Mouse (Mus musculus) lung, postnatal 0 days (tissue): ENCODE measurements around the gene Xbp1. TPM values are rescaled to one million over a fixed set of nuclear protein-coding genes. Genes with fewer than 3 reads are reported as not detected.
A peak's percentile ranks its signal among the peaks of the same experiment; 100 is the strongest.

Source experiments
- ATAC-seq: fragments of 200-750 bp; cut with Nextera tagmentation; 2 replicates; pipeline ENCODE4 v1.8.0; 2017; ENCODE audit warnings: moderate library complexity
- DNase-seq: peaks from one replicate; pipeline ENCODE4 v3.0.0-alpha.2; 2016; ENCODE audit warnings: low spot score
- H3K27ac ChIP-seq: fragments of 300-500 bp; sonication (generic); 2 replicates; pipeline ENCODE4 v1.5.1; 2014; ENCODE audit warnings: antibody characterized with exemption, mild to moderate bottlenecking, low read length, mixed read lengths
- H3K27me3 ChIP-seq: fragments of 300-500 bp; sonication (generic); replicated peaks from 2 replicates; pipeline ENCODE4 v1.6.1; 2014; ENCODE audit warnings: low read length, mixed read lengths; ENCODE audit not compliant: insufficient read depth
- H3K36me3 ChIP-seq: fragments of 300-500 bp; sonication (generic); 2 replicates; pipeline ENCODE4 v1.6.1; 2014; ENCODE audit warnings: low read length, mixed read lengths; ENCODE audit not compliant: insufficient read depth
- H3K4me1 ChIP-seq: fragments of 300-500 bp; sonication (generic); 2 replicates; pipeline ENCODE4 v1.6.1; 2014; ENCODE audit warnings: antibody characterized with exemption, low read depth, low read length, mixed read lengths; ENCODE audit not compliant: insufficient read depth
- H3K4me2 ChIP-seq: fragments of 300-500 bp; sonication (generic); replicated peaks from 2 replicates; pipeline ENCODE4 v1.6.1; 2014; ENCODE audit warnings: low read depth, mild to moderate bottlenecking, low read length, moderate library complexity, mixed read lengths
- H3K4me3 ChIP-seq: fragments of 300-500 bp; sonication (generic); 2 replicates; pipeline ENCODE4 v1.5.1; 2014; ENCODE audit warnings: low read depth, low read length
- H3K9ac ChIP-seq: fragments of 300-500 bp; sonication (generic); replicated peaks from 2 replicates; pipeline ENCODE4 v1.6.1; 2014; ENCODE audit warnings: low read depth, mild to moderate bottlenecking
- H3K9me3 ChIP-seq: fragments of 300-500 bp; sonication (generic); 2 replicates; pipeline ENCODE4 v1.6.1; 2016; ENCODE audit warnings: low read length, mixed read lengths
- CTCF ChIP-seq: IDR thresholded peaks from 2 replicates; pipeline ENCODE4 v1.5.1; 2016; ENCODE audit warnings: antibody characterized with exemption, mild to moderate bottlenecking
- EP300 ChIP-seq: IDR thresholded peaks from 2 replicates; pipeline ENCODE4 v1.6.1; 2016; ENCODE audit warnings: antibody characterized with exemption, mild to moderate bottlenecking, control low read depth
- WGBS: fragments of 180-500 bp; shearing (Covaris S2); extraction: QIAGEN DNeasy Blood & Tissue Kit; methylation state at CpG from one replicate; pipeline ENCODE4 v1.1.7; 2014; 5-methylcytosine and 5-hydroxymethylcytosine counted together
- polyA plus RNA-seq: library from polyadenylated mRNA; unstranded; fragments of >200 nt; fragmentation: Nextera tagmentation; extraction: Ambion mirVana; gene quantifications from 2 replicates; pipeline ENCODE4 v1.2.1, GENCODE M21; 2015

Gene Xbp1
- polyA plus RNA-seq, 1 experiment from 2014 or later: 211 TPM

DNA sequence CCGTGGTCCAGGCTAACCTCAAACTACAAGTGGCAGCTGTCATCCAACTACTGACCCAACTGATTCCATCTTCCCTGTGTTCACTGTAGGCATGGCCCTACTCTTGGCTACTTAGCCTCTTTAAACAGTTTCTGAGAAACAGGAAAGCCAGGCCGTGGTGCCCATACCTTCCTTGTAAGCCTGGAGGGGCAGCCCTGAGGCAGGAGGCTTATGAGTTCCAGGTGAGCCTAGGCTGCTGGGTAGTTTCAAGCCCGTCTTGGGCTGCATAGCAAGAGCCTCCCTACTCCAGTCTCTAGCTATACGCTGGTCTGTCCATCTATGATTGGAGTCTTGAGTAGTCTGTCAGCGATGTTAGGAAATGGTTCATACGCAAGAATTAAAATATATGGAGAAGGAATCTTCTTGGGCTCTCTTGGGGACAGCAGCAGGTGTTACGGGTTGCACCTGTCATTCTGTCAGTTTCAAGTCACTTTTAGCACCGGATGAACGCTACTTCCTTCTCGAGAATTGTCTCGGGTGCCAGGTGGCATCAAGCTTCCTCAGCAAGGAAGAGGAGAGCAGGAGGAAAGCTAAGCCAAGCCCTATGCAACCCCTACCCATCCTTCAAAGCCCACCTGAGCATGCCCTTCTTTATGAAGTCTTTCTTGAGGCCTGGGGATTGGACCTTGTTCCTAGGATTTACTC lies 20.4 kb upstream of the Xbp1 start:
- WGBS: 70% methylated on average over 11 of the region's 11 CpGs

DNA sequence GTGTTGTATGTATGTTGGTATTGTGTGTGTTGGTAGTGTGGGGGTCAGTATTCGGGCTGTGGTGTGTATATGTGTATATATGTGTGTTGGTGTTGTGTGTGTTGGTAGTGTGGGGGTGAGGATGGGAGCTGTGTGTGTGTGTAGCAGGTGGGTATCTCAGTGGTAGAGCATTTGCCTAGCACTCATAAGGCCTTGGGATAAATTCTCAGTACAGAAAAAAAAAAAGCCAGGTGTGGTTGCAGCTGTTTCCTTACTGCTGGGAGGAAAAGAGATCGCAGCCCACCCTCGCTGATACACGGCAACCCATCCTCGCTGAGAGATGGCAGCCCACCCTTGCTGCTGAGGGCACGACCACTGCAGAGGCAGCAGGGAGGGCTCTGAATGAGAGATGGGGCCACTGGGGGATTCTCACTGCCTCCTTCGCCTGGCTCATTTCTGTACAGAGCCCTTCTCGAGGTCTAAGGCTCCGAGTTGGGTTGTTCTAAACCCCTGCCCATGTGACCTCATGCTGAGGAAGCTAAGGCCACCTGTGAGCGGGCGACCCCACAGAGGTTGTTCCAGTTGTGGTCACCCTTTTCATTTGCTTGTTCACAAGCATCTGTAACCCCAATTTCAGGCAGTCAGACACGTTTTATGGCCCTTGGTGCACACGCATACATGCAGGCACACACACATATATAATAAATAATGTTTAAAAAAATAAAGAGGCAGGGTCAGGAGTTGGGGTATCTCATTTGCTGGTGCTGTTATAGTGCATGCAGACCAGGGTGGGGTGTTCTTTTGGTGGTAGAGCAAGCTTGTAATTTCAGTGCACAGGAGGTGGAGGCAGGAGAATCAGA lies 19.3 kb upstream of the Xbp1 start:
- no peaks in the 10 kb centered on the region for H3K9me3 ChIP-seq
- no peak overlapping the region for H3K9ac ChIP-seq
- ATAC-seq: no peak
- DNase-seq: no peak
- TF ChIP-seq CTCF (no peak), EP300 (no peak)
- H3K36me3 ChIP-seq: no peaks in the 10 kb centered on the region
- 82% methylated on average over 13 of the region's 13 CpGs for WGBS
- H3K27ac ChIP-seq: no peak overlapping the region
- no peak overlapping the region for H3K4me2 ChIP-seq
- H3K27me3 ChIP-seq: no peaks in the 10 kb centered on the region
- no peak overlapping the region for H3K4me3 ChIP-seq
- peaks cover 19% of the 10 kb centered on the region; the same call in 1 of the 2 replicates for H3K4me1 ChIP-seq

More for the DNA sequence above, 20.4 kb upstream of the Xbp1 start:
- Histone ChIP-seq H3K27ac (peak overlapping the region; percentile 29; the same call in 1 of the 2 replicates), H3K4me2 (no peak overlapping the region), H3K4me3 (no peak overlapping the region), H3K9ac (no peak overlapping the region), H3K4me1 (peaks cover 19% of the 10 kb centered on the region; the same call in 1 of the 2 replicates), H3K9me3 (no peaks in the 10 kb centered on the region), H3K36me3 (no peaks in the 10 kb centered on the region), H3K27me3 (no peaks in the 10 kb centered on the region)
- DNase-seq: no peak
- ATAC-seq: no peak
- no peak for TF ChIP-seq CTCF
- TF ChIP-seq EP300: no peak

DNA sequence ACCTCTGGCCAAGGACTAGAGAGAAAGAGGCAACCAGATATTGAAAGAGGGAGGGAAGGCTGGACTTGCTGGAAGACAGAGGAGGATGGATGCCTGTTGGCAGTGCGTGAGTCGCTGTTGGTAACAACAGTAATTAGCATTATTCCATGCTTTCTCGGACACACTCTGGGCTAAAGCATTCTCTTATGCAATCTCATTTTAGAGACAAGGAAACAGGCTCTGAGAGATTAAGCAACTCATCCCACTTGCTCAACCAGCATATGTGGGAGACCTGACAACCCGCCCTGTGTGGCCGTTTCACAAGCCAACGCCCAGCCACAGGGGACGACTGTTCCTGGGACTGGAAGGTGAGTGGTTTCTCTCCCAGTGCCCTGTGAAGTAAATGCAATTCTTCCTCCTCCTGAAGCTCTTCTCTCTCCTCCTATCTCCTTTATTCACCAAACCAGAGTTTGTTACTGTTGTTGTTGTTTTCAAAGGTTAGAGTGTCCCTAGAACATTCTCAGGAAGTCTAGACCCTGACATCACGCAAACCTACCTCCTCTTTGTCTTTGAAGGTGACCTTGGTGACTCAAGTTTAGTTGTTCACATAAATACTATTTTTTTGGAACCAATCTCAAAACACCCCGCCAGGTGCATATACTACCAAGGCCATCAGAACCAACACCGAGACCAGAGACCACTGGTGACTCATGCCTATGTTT lies 18.0 kb upstream of the Xbp1 start:
- H3K4me2 ChIP-seq: no peak overlapping the region; the same call in 1 of the 2 replicates
- no peak overlapping the region for H3K4me3 ChIP-seq
- DNase-seq: peak; percentile 91
- H3K9me3 ChIP-seq: no peaks in the 10 kb centered on the region
- TF ChIP-seq CTCF (no peak), EP300 (peak; percentile 56; the same call in 1 of the 2 replicates)
- 0 out of 2 replicates have a peak overlapping the region, but pooled peaks have one; percentile 32 for H3K27ac ChIP-seq
- peaks cover 19% of the 10 kb centered on the region; the same call in 1 of the 2 replicates for H3K4me1 ChIP-seq
- ATAC-seq: peak; percentile 69
- H3K36me3 ChIP-seq: no peaks in the 10 kb centered on the region
- no peak overlapping the region for H3K9ac ChIP-seq
- WGBS: 55% methylated on average over 10 of the region's 10 CpGs
- H3K27me3 ChIP-seq: no peaks in the 10 kb centered on the region

DNA sequence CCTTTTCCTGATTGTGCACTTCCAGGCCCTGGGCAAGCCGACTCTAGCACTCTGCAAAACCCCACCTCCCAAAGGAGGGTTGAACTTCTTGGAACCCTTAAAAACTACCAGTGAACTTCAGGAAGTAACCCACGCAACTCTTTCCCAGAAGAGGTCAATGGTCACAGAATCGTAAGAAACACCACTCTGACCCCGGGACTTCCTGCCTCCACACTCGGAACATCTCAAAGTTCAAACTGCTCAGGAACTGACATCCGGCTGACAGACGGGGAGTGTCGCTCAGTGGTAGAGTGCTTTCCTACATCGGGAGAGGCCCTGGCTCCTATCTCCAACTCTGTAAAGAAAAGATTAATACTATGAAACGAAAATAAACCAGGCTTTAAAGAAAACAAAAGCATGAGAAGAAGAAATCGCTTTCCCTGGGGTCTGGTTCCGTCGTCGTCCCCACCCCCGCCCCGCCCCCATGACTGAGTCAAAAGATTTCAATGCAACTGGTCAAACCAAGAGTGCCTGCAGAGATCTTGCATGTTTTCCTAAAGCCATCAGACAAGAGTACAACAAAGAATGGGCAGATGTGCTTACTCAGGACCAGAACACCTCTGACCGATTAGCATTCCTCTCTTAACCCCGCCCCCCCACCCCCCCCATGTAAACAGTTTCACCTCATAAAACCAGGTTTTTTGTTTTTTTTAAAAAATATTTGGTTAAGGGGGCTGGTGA lies 14.4 kb upstream of the Xbp1 start:
- H3K27ac ChIP-seq: peak overlapping the region; percentile 69
- WGBS: 13% methylated on average over 18 of the region's 18 CpGs
- peak; percentile 91 for DNase-seq
- no peaks in the 10 kb centered on the region for H3K9me3 ChIP-seq
- TF ChIP-seq CTCF (no peak), EP300 (peak; percentile 82)
- no peaks in the 10 kb centered on the region for H3K4me1 ChIP-seq
- H3K36me3 ChIP-seq: no peaks in the 10 kb centered on the region
- ATAC-seq: peak; percentile 81
- peak overlapping the region; percentile 40 for H3K4me2 ChIP-seq
- peak overlapping the region; percentile 17; the same call in 1 of the 2 replicates for H3K4me3 ChIP-seq
- no peak overlapping the region for H3K9ac ChIP-seq
- no peaks in the 10 kb centered on the region for H3K27me3 ChIP-seq

DNA sequence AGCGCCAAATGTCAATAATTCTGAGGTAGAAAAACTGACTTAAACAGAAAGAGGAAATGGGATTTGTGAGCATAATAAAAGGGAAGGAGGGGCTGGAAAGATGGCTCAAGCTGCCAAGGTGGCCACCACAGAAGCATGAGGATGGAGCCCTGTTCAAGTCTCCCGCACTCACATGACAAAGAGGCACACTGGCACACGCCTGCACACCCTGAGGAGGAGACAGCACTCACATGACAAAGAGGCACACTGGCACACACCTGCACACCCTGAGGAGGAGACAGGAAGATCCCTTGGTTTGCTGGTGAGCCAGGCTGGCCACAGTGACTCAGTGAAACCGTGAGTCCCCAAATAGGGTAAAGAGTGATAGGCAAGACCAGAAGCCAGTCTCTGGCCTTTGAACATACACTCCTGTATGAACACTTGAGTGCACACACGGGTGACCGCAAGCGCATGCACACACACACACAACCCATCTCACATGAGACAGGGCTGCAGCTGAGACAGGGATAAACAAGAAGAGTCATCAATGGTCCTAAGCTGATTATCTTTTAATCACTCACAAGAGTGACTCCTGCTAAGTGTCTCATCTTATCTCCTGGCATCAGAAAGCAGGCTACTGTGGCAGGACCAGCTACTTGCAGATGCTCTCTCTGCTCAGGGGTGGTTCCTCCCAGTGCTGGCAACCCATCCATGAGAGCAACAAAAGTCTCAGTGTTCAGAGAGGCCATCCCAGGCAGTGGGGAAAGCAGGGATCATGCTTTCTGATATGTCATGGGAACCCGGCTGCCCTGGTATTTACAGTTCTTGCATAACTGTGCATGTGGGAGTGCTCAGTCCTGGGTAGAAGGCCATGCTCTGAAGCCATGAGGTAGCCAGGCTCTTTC lies 11.0 kb upstream of the Xbp1 start:
- DNase-seq (no peak), ATAC-seq (peak; percentile 25; the same call in 1 of the 2 replicates)
- 69% methylated on average over 8 of the region's 8 CpGs for WGBS
- no peaks in the 10 kb centered on the region for H3K36me3 ChIP-seq
- H3K4me2 ChIP-seq: no peak overlapping the region
- no peak overlapping the region for H3K9ac ChIP-seq
- no peaks in the 10 kb centered on the region for H3K4me1 ChIP-seq
- TF ChIP-seq EP300 (no peak), CTCF (no peak)
- no peak overlapping the region for H3K4me3 ChIP-seq
- H3K9me3 ChIP-seq: no peaks in the 10 kb centered on the region
- no peaks in the 10 kb centered on the region for H3K27me3 ChIP-seq
- peak overlapping the region; percentile 43; the same call in 1 of the 2 replicates for H3K27ac ChIP-seq
